Mouse (Mus musculus) kidney, postnatal 36 days (tissue): ENCODE measurements around the gene Itprid2.
"Not testable (repeated sequence)": the region's sequence is repeated elsewhere in the genome, so short reads cannot be mapped to it uniquely, and the experiment has no call there.

Experiments
- DNase-seq, 2 experiments: peaks; one replicate each; pipeline ENCODE4 v3.0.0; 2021 to 2022; ENCODE audit warnings: mixed read lengths in 2 of 2

Gene Itprid2

DNA sequence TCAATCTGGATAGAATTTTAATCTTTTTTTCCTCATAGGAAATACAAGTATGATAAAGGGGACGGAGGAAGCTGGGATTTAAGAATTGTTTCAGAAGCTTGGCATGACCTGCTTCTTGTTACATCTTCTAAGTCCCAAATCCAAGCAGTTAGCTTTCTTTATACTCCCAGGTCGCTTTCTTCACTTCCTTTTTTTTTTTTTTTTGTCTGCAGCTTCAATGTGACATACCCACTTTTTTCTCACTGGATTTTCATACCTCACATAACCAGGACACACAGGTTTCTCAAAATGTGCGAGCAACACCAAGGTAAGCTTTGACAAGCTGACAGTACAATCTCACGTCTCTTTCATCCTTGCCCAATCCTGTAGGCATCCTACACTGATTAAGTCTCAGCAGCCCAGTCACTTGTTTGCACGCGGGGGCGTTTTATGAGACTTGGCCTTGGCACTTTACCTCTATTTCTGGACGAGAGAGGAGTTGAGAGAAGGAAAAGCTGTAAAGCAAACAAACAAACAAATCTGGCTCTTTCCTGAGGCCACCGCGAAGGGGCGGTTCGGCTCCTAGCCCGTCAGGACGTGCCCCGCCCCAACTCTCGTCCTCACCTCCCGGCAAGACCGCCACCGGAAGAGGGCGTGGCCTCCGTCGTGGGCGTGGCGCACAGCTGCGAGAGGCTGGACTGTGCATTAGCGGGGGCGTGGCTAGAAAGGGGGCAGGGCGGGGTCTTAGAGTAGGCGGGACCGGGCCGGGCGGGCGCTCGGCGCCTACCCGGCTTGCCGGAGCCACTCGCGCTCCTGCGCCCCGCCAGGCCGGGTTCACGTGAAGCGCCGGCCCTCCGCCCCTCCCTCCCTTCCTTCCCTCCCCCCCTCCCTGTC is at the start of gene Itprid2:
TSS of gene Itprid2 (plus strand) at position 825 of the 873 bp plus-strand sequence.
- DNase-seq: peak; percentile 98 to 100

DNA sequence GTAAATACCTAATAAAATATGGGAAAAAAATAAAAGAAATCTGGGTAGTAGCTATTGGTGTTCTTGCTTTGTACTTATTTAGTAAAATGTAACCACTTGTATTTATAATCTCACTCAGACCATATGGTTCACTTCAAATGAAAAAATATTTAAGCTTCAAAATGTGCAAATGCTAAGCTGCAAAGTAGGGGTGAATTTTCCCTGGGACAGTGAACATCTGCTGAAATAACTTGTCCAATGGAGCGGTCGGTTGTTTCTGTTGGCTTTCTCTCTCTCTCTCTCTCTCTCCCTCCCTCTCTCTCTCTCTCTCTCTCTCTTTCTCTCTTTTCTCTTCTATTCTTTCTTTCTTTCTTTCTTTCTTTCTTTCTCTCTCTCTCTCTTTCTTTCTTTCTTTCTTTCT is 39.0 kb upstream of the Itprid2 start:
- no peak for DNase-seq

DNA sequence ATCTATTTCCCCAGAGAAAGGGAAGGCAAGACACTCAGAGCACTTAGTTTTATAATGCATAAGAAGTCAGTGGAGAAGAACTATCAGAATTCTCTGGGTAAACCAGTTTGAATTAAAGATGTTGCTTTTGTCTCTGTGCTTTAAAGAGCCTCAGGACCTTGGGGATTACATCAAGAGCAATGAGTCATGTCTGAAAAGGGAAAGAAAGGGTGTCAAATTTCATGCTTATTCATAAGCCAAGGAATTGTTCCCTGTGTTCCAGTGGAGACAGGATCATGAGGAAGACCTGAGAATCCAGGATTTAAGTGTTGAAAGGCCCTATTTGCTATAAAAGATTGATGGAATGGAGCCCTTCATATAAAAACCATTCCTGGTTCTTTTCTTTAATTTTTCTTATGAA is 38.1 kb upstream of the Itprid2 start:
- DNase-seq: no peak

DNA sequence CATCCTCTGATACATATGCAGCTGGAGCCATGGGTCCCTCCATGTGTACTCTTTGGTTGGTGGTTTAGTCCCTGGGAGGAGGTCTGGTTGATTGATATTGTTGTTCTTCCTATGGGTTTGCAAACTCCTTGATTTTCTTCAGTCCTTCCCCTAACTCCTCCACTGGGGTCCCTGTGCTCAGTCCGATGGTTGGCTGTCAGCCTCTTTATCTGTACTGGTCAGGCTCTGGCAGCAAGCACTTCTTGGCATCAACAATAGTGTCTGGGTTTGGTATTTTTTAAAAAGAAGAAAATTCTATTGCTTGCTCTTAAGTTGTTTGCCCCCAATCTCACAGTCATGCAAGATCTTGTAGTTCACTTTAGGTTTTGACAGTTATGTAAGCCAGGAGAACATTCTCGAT is 34.0 kb upstream of the Itprid2 start:
- DNase-seq: not testable (repeated sequence)

DNA sequence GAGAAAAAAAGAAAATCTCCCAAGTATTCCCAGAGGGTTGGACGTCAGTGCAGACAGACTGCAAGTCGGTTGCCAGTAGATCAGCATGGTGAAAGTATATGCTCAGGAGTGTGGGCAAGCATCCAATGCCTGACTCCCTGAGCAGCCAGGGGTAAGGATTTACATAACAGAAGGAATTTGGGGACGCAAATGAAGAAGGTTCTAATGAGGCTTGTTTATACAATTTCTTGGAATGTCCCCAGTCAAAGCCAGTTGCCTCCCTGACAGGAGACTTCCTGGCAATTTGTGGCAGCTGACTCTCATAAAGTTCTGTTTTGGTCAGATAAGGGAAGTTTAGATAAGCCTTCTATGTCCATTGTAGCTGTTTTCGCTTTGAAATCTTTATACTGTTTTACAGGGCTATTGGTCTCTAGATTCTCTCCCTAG is 33.4 kb upstream of the Itprid2 start:
- DNase-seq: peak; percentile 29 to 41

DNA sequence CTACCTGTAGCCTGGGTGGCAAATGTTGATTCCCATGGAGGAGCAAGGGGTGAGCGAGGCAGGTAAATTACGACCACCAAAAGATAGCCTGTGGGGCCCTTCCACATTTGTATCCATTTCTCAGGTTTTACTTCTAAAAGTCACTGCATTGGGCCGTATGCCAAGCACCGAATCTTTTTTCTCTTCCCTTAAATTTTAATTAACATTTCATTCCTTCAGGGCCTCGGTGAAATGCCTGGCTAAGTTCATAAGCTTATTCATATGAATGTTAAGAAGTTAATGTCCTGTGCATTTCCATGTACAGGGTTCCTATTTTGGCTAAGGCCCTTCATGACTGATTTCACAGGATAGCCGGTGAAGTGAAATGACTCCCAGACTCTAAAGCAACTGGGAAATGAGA is 32.8 kb upstream of the Itprid2 start:
- DNase-seq: peak; percentile 6

DNA sequence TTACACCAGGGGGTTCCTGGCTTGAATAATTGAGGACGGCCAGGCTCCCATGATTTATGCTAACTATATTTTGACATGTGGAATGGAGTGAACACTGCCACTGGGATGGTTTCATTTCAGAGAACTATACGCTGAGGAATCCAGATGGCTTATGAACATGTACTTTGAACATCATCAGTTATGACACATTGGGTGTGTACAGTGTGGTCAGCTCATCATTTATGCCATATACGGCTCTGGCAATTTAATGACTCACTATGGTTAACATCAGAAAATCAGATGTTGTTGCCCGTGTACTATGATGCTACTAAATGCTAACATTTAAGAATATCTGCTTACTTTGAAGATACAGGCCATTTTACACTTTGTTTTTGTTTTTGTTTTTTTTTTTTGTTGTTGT is 31.8 kb upstream of the Itprid2 start:
- DNase-seq: no peak

DNA sequence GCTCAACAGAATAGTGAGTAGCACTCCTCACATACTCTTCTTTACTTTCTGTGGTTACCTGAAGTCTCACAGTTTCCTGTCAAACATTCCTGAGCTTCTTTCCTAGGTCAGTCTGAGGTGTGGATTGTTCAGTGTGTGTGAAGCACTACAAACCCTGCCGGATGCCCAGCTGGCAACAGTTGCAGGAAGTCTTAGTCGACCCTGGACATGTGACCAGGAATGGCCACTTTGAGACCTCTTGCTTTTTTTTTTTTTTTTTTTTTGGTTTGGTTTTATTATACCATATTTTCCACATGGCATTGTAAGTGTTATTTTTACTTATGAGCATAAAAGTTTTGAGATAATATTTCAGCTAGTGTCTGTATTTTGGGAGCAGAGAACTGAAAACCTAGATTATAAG is 29.1 kb upstream of the Itprid2 start:
- DNase-seq: peak in 1 of 2 experiments; percentile 7

DNA sequence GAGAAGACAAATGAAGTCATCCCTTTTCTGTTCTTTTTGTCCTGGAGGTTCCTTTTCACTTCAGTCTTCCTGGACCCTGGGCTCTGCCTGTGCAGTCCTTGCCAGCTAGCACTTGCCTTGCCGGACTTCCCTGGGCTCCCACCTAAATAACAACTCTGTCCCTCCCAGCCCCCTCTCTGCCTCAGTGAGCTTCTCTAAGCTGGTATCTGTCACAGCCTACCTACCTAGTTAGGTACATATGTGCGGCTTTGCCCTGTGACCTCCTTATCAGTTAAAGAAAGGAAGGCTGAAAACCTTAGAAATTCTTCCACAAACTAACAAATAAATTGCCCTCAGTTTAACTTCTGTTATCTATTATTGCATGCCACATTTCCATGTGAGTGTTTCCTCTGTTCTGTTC is 28.0 kb upstream of the Itprid2 start:
- no peak for DNase-seq

DNA sequence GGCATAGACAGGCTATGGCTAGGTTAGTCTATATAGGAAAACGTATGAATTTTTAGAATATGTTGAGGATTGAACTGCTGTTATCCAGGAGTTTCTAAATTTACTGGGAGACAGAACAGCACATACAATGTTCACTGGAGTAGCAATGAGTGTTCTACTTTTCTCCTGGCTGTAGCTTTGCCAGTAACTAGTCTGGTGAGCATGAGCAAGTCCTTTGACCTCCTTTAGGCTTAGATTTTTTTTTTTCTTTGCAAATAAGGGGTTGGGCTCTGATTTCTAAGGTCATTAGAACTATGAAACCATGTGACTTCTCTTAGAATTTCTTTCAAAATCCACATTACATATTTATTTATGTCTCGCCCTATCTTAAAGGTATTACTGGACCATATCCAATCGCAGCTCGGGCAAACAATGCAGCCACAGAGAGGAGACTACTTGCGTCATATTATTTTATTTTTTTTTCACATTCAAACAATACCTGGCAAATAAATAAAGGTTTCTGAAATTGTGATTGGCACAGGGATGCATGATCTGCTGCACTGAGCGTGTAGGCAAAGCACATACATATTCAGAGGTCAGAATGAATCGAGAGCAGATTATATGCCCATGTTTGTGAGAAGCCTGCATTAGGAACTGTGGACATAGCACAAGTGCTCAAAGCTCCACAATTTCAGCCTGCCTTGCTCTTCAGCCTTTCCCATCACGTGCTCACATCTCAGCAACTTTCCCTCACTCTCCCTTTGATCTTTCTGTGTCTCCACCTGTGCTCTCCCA is 26.7 kb upstream of the Itprid2 start:
- DNase-seq: no peak

DNA sequence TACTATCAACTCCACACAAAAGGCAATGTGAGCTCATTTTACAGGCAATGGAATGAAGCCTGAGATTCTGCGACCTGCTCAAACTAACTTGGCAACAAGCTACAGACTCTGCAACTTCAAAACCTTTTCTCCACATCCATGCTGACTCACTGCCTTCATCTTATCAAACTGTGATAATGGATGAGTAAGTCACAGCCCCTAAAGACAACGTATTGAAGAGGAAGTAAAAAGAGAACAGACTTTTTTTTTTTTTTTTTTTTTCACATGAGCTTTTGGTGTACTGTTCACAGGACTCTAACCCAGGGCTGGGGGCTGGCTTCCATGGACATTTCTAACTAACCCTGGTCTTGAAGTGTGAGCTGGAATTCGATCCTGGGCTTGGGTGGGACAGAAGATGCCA is 24.3 kb upstream of the Itprid2 start:
- DNase-seq: no peak

DNA sequence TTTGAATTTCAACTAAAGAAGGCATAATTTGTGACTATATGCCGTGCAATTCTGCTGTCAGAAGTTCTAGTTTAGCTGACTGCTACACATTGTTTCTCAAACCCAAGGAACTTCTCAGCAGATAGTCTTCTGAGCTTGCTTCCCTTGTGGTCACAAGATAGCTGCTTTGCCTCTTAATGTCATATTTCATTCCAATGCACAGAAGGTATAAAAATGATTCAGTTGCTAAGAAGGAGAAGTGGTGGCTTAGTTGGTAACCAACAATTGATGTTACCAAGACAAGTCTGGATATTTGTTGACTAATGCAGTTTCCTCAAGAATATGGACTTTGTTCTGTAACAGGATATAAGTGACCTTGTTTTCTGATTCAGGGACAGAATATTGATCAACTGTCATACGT is 17.0 kb upstream of the Itprid2 start:
- no peak for DNase-seq

DNA sequence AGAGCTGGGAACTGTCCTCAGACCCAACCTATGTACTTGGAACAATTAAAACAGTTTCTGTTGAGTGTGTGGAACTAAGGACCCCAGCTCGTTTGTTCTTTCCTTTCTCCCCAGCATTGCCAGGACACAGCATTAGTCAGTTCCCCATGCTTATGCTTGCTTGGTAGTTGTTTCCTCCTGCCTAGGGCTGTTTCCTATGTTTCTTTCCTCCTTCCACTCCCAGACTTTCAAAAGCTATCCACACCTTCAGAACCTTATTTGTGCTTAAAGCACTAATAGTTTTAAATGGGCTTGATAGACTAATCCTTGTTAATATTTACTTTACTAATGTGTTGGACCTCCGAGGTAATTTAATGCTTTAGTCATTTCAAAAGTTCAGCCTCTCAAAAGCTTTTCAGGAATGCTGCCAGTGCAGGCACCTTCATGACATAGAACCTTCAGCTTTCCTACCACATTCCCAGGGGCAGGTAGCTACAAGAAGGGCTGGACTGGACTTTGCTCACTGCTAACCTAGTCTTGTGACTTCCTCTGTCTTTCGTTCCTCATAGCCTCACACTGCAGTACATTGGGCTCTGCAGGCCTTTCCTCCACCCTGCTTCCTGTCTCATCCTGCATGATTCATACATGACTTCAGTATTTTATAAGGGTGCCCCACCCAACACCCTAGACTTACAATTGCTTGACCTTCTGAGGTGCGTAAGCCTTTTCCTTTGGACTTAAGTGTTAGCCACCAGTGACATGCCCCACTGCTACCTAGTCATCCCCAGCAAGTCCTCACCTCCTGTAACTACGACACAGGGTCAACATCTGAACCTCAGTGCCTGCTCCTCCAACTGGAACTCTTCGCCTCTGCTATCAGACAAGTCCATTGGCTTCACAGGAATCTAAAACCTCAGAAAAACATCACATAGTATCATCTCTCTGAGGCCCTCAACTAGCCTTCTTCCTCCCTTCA is 16.3 kb upstream of the Itprid2 start:
- peak; percentile 58 to 63 for DNase-seq

DNA sequence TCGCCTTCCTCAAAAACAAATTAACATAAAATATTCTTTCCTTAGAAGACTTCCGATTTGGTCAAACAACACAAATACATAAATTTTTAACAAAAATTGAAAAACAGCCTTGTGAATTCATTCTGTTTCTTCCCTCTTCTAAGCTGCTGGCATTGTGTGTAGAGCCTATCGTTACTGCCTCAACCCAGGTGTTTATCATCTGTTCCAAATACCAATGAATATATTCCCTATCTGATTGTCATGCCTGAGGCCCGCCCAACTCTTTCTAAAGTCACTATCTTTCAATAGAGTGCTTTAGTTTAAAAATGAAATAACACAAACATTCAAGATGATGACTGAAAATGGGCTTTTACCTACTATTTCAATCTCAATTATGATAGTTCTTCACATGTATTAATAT is 11.9 kb upstream of the Itprid2 start:
- DNase-seq: no peak

DNA sequence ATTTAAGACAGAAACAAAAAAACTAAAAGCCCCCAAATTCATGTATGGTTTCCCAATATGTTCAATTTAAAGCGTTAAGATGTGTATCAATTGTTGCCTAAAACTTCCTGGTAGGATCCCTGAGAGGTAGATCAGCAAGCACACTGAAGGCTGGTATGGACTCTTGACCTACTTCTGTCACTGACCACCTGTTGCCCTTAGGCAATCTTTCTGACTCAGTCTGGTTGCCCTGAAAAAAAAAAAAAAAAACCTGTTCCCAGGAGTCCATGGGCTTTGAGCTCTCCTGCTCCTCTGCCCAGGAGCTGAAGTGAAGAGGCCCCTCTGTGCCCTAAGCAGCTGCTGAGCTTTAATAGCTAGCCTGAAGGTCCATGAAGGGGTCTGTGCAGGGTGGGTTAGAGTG is 7.5 kb upstream of the Itprid2 start:
- DNase-seq: no peak

DNA sequence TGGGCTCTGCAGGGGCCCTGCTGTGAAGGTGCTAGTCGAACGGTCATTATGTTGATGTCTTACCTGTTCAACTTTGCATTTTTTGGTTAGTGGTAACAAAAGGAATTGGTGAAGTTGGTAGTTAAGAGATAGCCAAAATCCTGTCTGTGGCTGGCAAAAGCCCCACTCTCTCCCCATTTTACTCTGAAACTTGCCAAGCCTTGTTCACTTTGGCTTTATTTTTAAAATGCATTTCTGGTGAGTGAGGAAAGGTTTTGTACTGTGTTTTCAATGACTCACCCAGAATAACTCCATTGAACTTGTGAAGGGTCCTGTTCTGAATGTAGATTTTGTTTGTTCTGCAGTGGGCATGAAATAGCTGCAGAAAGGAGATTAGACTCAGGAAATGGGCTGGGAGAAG is 4.9 kb upstream of the Itprid2 start:
- no peak for DNase-seq

DNA sequence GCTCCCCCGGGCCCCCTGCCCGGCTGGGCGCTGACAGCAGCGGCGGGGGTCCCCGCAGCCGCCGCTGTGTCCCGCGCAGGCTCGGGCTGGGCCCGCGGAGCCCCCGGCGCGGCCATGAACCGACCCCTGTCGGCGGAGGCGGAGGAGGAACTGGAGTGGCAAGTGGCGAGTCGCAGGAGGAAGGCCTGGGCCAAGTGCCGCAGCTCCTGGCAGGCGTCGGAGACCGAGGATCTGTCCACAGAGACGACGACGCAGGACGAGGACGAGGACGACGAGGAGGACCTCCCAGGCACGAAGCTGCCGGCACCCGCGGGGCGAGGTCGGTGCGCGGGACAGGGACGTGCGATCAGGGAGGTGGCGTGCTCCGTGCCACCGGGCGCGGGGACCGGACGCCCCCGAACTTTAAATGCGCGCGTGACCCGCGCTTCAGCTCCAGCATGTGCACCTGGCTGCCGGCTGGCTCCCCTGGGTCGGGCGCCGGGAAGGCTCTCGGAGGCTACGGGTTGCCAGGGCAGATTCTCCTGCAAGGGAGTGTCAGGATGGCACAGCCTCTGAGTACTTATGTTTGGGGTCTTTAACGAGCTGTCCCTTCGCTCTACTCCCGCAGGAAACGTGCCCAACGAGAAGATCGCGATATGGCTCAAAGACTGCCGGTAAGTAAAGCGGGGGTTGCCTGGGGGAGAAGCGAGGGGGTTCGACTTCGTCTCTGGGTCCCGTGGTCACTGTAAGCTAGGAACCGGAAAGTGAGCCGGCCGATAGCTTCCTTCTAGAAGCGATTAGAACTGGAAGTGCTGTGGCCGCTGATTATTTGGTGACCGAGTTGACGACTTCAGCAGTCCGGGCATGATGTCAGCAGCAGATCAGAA is 507 bp downstream of the Itprid2 start:
- peak; percentile 65 to 77 for DNase-seq

DNA sequence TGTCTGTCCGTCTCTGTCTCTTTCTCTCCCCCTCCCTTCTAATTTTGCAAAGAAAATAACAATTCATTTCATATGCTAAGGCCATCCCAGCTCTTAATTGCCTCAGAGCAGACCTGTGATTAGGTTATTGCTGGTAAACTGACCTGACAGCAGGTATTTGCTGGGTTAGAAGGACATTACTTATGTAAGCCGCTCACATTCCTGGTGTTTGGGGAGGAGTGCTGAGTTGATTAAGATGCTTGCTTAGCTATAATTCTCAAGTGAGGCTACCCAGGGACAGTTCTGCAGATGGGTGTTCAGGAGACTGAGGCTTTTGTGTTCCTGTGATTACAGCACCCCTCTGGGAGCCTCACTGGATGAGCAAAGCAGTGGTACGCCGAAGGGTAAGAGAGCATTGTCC is 3.8 kb downstream of the Itprid2 start:
- DNase-seq: peak in 1 of 2 experiments; percentile 58

DNA sequence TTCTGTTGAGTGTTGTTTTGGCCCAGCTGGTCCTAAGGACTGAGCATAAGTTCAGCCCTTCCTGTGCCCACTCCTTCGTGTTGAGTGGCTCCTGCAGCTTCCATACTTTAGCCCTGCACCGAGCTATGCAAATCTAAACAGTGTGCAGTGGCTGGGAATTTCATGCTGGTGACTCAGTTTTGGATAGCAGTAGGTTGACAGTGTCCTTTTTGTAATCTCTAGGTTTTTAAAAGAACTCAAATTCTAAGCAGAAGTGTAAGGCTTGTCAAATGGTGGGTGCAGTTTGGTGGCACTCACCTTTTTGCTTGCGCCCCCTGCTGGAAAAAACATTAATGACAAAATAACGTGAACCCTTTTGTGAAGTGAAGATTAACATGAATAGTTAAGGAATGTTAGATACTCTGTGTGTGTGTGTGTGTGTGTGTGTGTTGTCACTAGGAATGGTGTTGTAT is 11.1 kb downstream of the Itprid2 start:
- DNase-seq: peak; percentile 78 to 80

DNA sequence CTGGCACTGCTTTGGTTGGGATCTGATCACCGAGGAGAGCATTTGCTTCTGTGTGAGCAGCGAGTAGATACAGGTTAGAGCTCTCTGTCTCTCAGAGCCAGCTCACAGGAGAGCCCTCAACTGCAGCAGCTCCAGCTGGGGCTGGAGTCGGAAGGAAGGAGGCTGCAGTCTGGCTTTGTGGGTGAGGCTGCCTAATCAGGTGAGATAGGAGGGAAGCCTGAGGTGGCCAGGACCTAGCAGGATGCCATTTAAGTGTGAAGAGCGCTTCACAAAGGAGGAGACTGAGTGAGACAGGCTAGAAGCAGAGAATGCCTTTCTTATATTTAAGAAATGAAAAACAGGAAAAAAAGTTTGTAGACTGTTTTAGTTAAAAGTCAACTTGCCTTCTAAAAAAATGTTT is 11.9 kb downstream of the Itprid2 start:
- no peak for DNase-seq

DNA sequence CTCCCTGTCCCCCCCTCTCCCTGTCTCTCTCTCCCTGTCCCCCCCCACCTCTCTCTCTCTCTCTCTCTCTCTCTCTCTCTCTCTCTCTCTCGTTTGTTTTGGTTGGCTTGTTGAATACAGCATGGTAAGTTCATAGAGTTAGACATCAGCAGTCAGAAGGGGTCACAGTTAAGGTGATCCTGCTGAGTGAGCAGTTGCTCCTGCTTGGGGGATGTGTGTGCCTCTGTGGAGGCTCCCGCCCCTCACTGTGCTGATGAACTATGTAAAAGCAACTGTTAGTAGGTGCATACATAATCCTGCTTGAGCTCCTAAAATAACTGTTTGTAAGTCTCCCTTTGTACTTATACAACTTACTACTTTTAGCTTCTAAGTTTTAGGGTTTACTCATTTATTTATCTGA is 12.6 kb downstream of the Itprid2 start:
- DNase-seq: peak; percentile 47 to 55

DNA sequence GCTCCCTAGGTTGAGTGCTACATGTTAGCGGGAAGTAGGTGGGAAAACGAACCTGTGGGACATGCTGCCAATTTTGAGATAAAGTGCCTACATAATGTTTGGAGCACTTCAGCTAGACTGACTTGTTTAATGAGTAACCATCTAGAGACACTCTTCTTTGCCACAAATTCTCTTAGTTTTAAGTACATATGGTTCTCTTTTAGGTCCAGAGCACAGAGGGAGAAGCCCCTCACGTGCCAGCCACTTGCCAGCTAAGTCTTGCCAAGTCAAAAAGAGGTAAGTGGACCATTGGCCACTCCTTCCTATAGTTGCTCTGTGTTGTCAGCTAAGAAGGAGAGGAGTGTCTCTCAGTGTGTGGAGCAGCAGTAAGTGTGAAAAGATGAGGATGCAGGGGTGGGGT is 16.0 kb downstream of the Itprid2 start:
- DNase-seq: peak; percentile 58 to 83
